Mouse (Mus musculus) hindbrain, embryonic 11.5 days (tissue): Measurements from ENCODE around the gene Zfp36l1. TPM values are rescaled to one million over a fixed set of nuclear protein-coding genes. Genes with fewer than 3 reads are reported as not detected.

Experiments used
- ATAC-seq: fragments of 200-750 bp; cut with Nextera tagmentation; 2 replicates; pipeline ENCODE4 v1.8.0; 2017; ENCODE audit warnings: mild to moderate bottlenecking, moderate TSS enrichment, moderate library complexity; ENCODE audit not compliant: low FRiP score
- DNase-seq: peaks from one replicate; pipeline ENCODE4 v3.0.0-alpha.2; 2015; ENCODE audit warnings: low spot score
- H3K27ac ChIP-seq: fragments of 300-500 bp; sonication (generic); 2 replicates; pipeline ENCODE4 v1.5.1; 2014; ENCODE audit warnings: mild to moderate bottlenecking, low read depth, low read length
- H3K27me3 ChIP-seq: fragments of 300-500 bp; sonication (generic); 2 replicates; pipeline ENCODE4 v1.6.1; 2014; ENCODE audit warnings: mild to moderate bottlenecking, low read length, moderate library complexity, mixed read lengths; ENCODE audit not compliant: control insufficient read depth, insufficient read depth
- H3K36me3 ChIP-seq: fragments of 300-500 bp; sonication (generic); 2 replicates; pipeline ENCODE4 v1.6.1; 2014; ENCODE audit warnings: mild to moderate bottlenecking, low read length, moderate library complexity, mixed read lengths; ENCODE audit not compliant: control insufficient read depth, insufficient read depth
- H3K4me1 ChIP-seq: fragments of 300-500 bp; sonication (generic); replicated peaks from 2 replicates; pipeline ENCODE4 v1.6.1; 2014; ENCODE audit warnings: low read length, mixed read lengths; ENCODE audit not compliant: control insufficient read depth, insufficient read depth
- H3K4me2 ChIP-seq: fragments of 300-500 bp; sonication (generic); replicated peaks from 2 replicates; pipeline ENCODE4 v1.6.1; 2014; ENCODE audit warnings: mild to moderate bottlenecking, low read depth, low read length
- H3K4me3 ChIP-seq: fragments of 300-500 bp; sonication (generic); 2 replicates; pipeline ENCODE4 v1.5.1; 2014; ENCODE audit warnings: low read depth, low read length
- H3K9ac ChIP-seq: fragments of 300-500 bp; sonication (generic); 2 replicates; pipeline ENCODE4 v1.6.1; 2014; ENCODE audit warnings: low read depth, low read length
- H3K9me3 ChIP-seq: fragments of 300-500 bp; sonication (generic); 2 replicates; pipeline ENCODE4 v1.6.1; 2016; ENCODE audit warnings: low read length; ENCODE audit not compliant: control insufficient read depth
- WGBS: fragments of 180-500 bp; shearing (Covaris S2); extraction: QIAGEN DNeasy Blood & Tissue Kit; methylation state at CpG from one replicate; pipeline ENCODE4 v1.1.7; 2014; 5-methylcytosine and 5-hydroxymethylcytosine counted together
- polyA plus RNA-seq: library from polyadenylated mRNA; unstranded; fragments of >200 nt; fragmentation: Nextera tagmentation; extraction: Ambion mirVana; gene quantifications from 2 replicates; pipeline ENCODE4 v1.2.1, GENCODE M21; 2014

Zfp36l1 gene
- polyA plus RNA-seq, 1 experiment from 2014 or later: 127 TPM

DNA sequence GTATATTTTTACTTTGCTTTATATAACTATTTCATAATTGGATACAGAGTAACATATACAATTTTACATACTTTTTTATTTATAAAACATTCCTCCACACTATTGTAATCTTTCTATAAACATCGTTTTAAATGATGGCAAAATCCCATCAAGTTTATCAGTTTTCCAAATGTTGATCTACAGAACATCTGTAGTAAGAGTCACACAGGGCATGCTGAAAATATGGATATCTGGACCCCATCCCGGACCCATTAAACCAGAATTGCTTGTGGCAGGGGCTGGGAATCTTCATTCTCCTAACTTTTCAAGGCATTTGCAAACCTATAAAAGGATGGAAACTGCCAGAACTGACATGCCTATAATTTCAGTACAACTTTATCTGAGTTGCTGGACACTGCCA is 38.5 kb downstream of the Zfp36l1 start:
- no peak overlapping the region for H3K4me2 ChIP-seq
- no peaks in the 10 kb centered on the region for H3K27me3 ChIP-seq
- H3K27ac ChIP-seq: no peak overlapping the region
- ATAC-seq (no peak), DNase-seq (no peak)
- WGBS: 88% methylated on average over 2 of the region's 2 CpGs
- H3K4me3 ChIP-seq: no peak overlapping the region
- H3K36me3 ChIP-seq: no peaks in the 10 kb centered on the region
- H3K9ac ChIP-seq: no peak overlapping the region
- no peaks in the 10 kb centered on the region for H3K9me3 ChIP-seq
- H3K4me1 ChIP-seq: no peaks in the 10 kb centered on the region

DNA sequence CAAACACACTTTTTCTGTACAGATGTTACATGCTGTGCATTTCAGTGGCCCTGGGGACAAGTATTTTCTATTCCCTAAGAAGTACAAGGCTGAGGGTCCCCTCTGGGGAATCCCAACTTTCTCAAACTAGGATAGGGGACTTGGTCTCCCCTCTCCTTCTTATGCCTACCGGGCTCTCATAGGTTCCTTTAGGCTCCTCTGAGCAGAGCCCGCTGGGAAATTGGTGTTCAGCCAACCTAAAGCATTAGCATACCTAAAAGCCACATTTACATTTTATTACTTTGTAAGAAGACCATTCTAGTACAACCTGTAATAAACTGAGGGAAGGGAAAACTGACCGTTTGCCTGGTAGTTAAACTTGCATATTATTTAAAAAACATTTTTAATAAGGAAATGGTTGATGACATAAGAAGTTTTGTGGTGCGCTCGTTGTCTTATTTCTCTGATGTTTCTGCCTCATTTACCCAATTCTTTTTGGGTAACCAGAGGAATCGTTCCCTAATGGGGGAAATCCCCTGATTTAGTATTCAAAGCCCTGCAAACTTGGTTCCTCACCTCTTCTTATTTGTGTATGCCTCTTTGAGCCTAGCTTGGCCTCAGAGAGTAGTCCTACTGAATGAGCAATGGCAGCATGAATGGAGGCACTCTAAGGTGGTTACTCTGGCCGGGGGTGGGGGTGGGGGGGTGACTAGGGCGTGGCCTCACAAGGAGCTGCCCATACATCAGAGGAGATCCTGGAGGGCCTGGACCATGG is 42.1 kb downstream of the Zfp36l1 start:
- Histone ChIP-seq H3K9me3 (no peaks in the 10 kb centered on the region), H3K36me3 (no peaks in the 10 kb centered on the region), H3K4me1 (no peaks in the 10 kb centered on the region), H3K9ac (no peak overlapping the region), H3K4me3 (no peak overlapping the region), H3K4me2 (no peak overlapping the region), H3K27me3 (no peaks in the 10 kb centered on the region), H3K27ac (no peak overlapping the region)
- ATAC-seq (no peak), DNase-seq (no peak)
- 33% methylated on average over 8 of the region's 8 CpGs for WGBS

DNA sequence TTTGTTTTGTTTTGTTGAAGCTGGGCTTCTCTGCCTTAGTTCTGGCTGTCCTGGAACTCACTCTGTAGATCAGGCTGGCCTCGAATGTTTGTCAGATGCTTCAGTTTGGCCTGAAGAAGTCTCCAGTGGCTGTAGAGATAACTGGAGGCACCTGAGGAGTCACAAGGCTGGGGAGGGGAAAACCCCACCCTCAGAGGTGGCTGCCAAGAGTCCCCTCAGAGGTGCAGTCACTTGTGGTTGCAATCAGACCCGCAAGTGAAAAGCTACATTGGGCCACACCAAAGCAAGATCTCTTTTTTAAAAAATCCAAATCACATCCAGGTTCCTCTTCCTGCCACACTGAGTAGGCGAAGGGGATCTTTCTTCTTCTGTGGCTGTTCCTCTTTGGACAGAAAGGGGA is 43.8 kb downstream of the Zfp36l1 start:
- ATAC-seq: no peak
- Histone ChIP-seq H3K36me3 (no peaks in the 10 kb centered on the region), H3K4me1 (peaks cover 1% of the 10 kb centered on the region; the same call in 1 of the 2 replicates), H3K27ac (no peak overlapping the region), H3K9ac (no peak overlapping the region), H3K9me3 (no peaks in the 10 kb centered on the region), H3K4me2 (no peak overlapping the region), H3K4me3 (no peak overlapping the region), H3K27me3 (no peaks in the 10 kb centered on the region)
- DNase-seq: no peak
- 88% methylated on average over 3 of the region's 3 CpGs for WGBS

DNA sequence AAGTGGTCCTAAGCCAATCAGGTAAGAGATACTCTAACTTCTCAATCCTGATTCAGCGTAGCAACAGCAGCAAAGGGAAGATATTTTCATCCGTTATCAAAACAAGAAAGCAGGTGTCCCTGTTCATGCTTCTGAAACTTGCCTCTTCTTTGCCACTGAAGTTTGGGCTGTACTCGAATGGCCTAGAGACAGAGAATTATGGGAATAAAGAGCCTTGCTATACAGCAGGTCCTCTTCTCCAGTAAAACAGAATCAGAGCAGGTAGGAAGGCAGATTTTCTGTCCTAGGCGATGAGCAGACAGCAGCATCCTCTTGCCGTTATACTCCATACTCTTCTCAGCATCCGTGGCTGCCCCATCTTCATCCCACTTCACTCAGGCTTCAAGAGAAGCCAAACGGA is 44.8 kb downstream of the Zfp36l1 start:
- no peak overlapping the region for H3K9ac ChIP-seq
- ATAC-seq (no peak), DNase-seq (no peak)
- WGBS: 81% methylated on average over 7 of the region's 7 CpGs
- no peak overlapping the region for H3K27ac ChIP-seq
- no peak overlapping the region for H3K4me3 ChIP-seq
- H3K9me3 ChIP-seq: no peaks in the 10 kb centered on the region
- H3K4me2 ChIP-seq: no peak overlapping the region
- H3K4me1 ChIP-seq: peaks cover 8% of the 10 kb centered on the region; the same call in 1 of the 2 replicates
- H3K36me3 ChIP-seq: no peaks in the 10 kb centered on the region
- H3K27me3 ChIP-seq: no peaks in the 10 kb centered on the region

DNA sequence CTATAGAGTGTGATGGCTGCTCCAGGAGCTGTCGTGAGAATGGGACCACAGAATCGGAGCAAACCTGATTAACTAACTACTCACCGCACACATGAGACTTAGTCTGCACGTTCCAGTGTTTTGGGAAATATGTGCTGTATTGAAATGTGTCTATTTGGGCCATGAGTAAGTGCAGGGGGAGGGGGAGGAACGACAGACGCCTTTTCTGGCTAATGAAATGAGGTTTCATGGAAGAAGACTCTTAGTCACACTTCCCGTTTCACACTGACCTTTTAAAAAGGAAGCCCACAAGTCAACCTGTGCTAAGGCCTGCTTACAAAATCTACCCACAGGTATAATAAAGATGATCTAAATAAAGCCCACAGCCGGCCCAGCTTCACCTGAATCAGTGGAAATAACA is 47.8 kb downstream of the Zfp36l1 start:
- no peak for DNase-seq

DNA sequence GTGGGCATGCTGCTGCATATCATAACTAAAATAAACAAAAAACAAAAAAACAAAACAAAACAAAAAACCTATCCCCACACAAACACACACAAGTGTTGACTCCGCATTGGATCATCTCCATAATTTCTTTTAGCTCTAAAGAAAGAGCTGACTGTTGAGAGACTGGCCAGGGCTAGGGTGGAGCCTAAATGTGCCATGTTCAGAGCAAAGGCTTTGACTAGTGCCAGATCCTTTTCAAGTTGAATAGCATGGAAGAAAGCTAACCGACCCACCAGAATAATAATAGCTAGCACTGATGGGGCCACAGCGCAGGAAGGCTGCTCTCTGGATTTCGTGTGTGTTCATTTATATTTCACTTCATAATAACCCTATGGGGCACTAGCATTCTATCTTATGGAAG is 48.5 kb downstream of the Zfp36l1 start:
- peak overlapping the region; percentile 87 for H3K27ac ChIP-seq
- WGBS: 52% methylated on average over 4 of the region's 4 CpGs
- no peak overlapping the region for H3K4me2 ChIP-seq
- peaks cover 18% of the 10 kb centered on the region for H3K4me1 ChIP-seq
- H3K9me3 ChIP-seq: no peaks in the 10 kb centered on the region
- no peak for ATAC-seq
- no peaks in the 10 kb centered on the region for H3K27me3 ChIP-seq
- H3K4me3 ChIP-seq: no peak overlapping the region
- no peak for DNase-seq
- no peaks in the 10 kb centered on the region for H3K36me3 ChIP-seq
- H3K9ac ChIP-seq: no peak overlapping the region

More for the DNA sequence above, 47.8 kb downstream of the Zfp36l1 start:
- H3K9me3 ChIP-seq: no peaks in the 10 kb centered on the region
- H3K4me3 ChIP-seq: no peak overlapping the region
- H3K4me1 ChIP-seq: peaks cover 16% of the 10 kb centered on the region
- 82% methylated on average over 8 of the region's 8 CpGs for WGBS
- peak overlapping the region; percentile 87 for H3K27ac ChIP-seq
- no peaks in the 10 kb centered on the region for H3K27me3 ChIP-seq
- no peak overlapping the region for H3K4me2 ChIP-seq
- H3K36me3 ChIP-seq: no peaks in the 10 kb centered on the region
- ATAC-seq: no peak
- H3K9ac ChIP-seq: no peak overlapping the region

DNA sequence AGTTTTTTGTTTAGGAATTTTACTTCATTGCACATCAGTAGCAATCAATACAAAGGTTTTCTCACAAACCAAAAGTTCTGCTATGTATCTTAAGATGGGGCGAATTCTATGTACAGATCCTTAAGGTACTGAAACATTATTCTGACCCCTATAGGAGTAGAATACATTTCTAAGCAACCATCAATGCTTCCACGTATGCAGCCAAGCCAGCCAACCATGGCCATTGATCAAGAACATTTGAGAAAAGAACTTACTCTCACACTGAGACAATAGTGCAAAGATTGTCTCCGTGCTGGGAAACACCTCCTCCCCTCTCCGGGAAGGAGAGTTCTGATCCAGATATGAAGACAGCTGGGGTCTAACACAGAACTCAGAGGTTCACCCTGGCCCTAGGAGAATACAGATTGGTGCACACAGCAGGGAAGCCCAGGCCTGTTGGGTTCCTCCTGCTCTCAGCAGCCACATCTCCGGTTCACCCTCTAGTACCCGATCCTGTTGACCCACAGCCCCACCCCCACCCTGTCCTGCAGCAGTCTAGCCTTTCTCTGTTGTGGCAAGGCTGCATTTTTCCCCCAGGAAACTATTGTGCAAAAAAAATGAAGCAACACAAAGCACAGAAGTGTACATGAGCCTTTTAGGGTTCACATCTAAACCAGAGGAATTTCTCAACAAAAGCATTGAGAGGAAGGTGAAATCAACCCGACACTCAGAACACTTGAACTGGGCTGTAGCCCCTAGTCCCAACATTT is 49.2 kb downstream of the Zfp36l1 start:
- peak overlapping the region; percentile 87 for H3K27ac ChIP-seq
- DNase-seq: peak; percentile 28
- no peak overlapping the region for H3K4me3 ChIP-seq
- H3K4me1 ChIP-seq: peaks cover 18% of the 10 kb centered on the region
- no peak overlapping the region for H3K9ac ChIP-seq
- H3K27me3 ChIP-seq: no peaks in the 10 kb centered on the region
- 20% methylated on average over 7 of the region's 7 CpGs for WGBS
- no peak for ATAC-seq
- H3K9me3 ChIP-seq: no peaks in the 10 kb centered on the region
- no peaks in the 10 kb centered on the region for H3K36me3 ChIP-seq
- H3K4me2 ChIP-seq: 0 out of 2 replicates have a peak overlapping the region, but pooled peaks have one; percentile 3

DNA sequence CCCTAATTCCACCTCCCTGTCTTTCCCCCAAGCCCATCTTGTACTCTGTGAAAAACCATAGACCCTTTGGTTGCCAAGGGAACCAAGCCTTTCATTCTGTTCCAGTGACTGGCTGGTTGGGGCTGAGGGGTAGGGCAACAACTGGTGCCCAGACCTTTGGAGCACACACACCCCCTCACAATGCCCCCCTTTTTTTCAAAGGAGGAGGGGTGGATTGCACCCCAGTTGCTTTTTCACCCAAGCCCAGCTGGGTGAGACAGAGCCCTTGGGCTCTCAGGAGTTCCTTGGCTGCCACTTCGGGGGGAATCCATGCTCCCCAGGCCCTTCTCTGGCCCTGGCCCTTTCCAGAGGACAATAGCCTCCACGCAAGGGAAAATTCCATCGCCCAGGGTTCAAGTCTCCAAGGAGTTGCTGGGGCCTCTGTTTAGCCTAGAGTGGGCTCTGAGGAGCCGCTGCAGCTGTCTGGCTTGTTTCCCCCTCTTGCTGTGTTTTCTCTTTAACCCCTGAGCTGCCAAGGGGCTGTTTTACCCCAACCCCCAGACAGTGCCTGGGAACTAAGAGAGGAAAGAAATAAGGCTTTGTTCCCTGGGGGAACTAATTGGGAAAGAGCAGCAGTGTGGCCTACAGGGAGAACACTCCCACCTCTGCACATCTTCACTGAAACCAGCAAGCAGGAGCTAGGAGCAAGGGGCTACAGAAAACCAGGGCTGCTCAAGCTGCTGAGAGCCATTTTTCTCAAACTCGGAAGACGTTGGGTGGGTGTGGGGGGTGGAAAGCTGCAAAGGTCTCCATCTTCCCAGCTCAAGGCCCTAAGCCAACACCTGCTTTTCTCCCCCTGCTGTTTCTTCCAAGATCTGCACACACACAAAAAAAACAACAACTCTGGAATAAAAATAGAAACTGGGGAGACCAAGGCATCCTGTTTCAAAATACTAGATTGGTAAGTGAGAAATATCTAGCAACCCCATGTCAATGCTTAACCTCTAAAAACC is 50.1 kb downstream of the Zfp36l1 start:
- Histone ChIP-seq H3K4me1 (peaks cover 18% of the 10 kb centered on the region), H3K36me3 (no peaks in the 10 kb centered on the region), H3K9ac (no peak overlapping the region), H3K9me3 (no peaks in the 10 kb centered on the region), H3K27ac (peak overlapping the region; percentile 87), H3K27me3 (no peaks in the 10 kb centered on the region), H3K4me2 (no peak overlapping the region), H3K4me3 (no peak overlapping the region)
- WGBS: 3% methylated on average over 6 of the region's 6 CpGs
- DNase-seq (peak; percentile 89), ATAC-seq (peak; percentile 97)
